ENCODE assay signal across 21 mouse cellular contexts in the genomic region with DNA sequence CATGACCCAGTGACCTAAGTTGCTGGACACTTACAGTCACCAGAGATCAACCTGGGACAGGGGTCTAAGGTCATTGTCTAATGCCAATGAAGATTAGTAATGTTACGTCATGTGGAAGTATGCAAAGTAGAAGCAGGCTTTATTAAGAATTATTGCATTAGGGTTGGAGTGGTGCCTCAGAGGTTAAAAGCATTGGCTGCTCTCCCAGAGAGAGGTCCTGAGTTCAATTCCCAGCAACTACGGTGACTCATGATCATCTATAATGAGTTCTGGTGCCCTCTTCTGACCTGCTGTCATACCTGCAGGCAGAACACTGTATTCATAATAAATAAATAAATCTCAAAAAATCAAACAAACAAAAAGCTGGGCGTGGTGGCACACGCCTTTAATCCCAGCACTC. TPM values are rescaled to one million over a fixed set of nuclear protein-coding genes. Genes with fewer than 3 reads are reported as not detected.
DNase-seq lines count a peak whose midpoint lies in the region; ATAC-seq and TF ChIP-seq lines count a peak whose summit lies in the region.
"Had no signal": no experiment of that assay in that cellular context is flagged by ENCODE, and none has a peak within 500 bp of the region (broad histone marks: within the 10 kb centered on the region; RNA-seq: fewer than 3 reads in every experiment).

No protein-coding gene starts in this region.

- ATAC-seq in forebrain, embryonic 15.5 days (replicated peaks) = no peak
- ATAC-seq: forebrain, embryonic 16.5 days had no signal

- peaks cover 3% of the 10 kb centered on the region; the same call in 1 of the 2 replicates for H3K79me2 ChIP-seq in MEL (ENCODE audit: control insufficient read depth, insufficient read depth, low read length, poor library complexity)

- no peak; the same call in 1 of the 2 replicates for TF ChIP-seq RAD21 in MEL (IDR thresholded peaks at IDR 0.05; ENCODE audit: low read depth, low read length)

- H3K4me3 ChIP-seq in kidney, adult 2 months (ENCODE audit: insufficient read depth, low read depth, low read length) = no peak overlapping the region
- no peak overlapping the region for H3K4me3 ChIP-seq in MEL (ENCODE audit: control insufficient read depth in 1 of 2, insufficient read depth in 1 of 2, low read depth in 2 of 2, low read length in 2 of 2)
- no peak overlapping the region for H3K4me3 ChIP-seq in forebrain, embryonic 15.5 days
- H3K4me3 ChIP-seq: embryonic facial prominence, embryonic 12.5 days; heart, embryonic 10.5 days; hindbrain, embryonic 10.5 days; hindbrain, embryonic 15.5 days had no signal

- DNase-seq in heart, adult 11 months = peak; percentile 25
- DNase-seq in heart, postnatal 4 days = no peak
- DNase-seq in kidney, adult 2 months = peak; percentile 9
- DNase-seq in kidney, postnatal 36 days = no peak
- DNase-seq in 3T3-L1 (ENCODE audit: low read depth, low spot score) (peak; percentile 50), MEL (ENCODE audit: low read depth, low spot score) (peak; percentile 24)
- no peak for DNase-seq in left cerebral cortex, postnatal 4 days
- DNase-seq: adrenal gland, postnatal 14 days; B cell, adult 2 months; cerebellum, adult 11-12 months; cerebellum, postnatal 25 days; gastrocnemius, postnatal 25 days; heart, postnatal 10 days; kidney, adult 18-20 months had no signal

- 0 out of 2 replicates have a peak, but pooled peaks cover 3% of the 10 kb centered on the region for H3K4me1 ChIP-seq in kidney, adult 2 months (ENCODE audit: control insufficient read depth, insufficient read depth, low read length)
- H3K4me1 ChIP-seq in MEL (ENCODE audit: control insufficient read depth in 1 of 2, insufficient read depth in 2 of 2, low read length in 2 of 2) = peaks cover 8 to 12% of the 10 kb centered on the region in 2 experiments
- peaks cover 7% of the 10 kb centered on the region for H3K4me1 ChIP-seq in forebrain, embryonic 15.5 days
- H3K4me1 ChIP-seq: embryonic facial prominence, embryonic 12.5 days; heart, embryonic 10.5 days had no signal

- TF ChIP-seq CTCF in kidney, adult 2 months (conservative IDR thresholded peaks at IDR 0.05; ENCODE audit: insufficient read depth, insufficient read length, low read depth, low read length) = no peak
- peak in 2 of 3 experiments; percentile 9 to 24; a peak in 2 of 6 replicates for TF ChIP-seq CTCF in MEL (IDR thresholded peaks at IDR 0.05 in 2 of 3, conservative IDR thresholded peaks at IDR 0.05 in 1 of 3; ENCODE audit: control insufficient read depth in 1 of 3, insufficient read depth in 1 of 3, low read depth in 2 of 3, low read length in 3 of 3, poor library complexity in 1 of 3, severe bottlenecking in 1 of 3)

- intact Hi-C loops in left cerebral cortex, postnatal 4 days (cut with DNase I) = loop anchor here (10.0 kb wide), 1 partner anchor 85 kb away; the partner anchor contains the start of gene Tmem183a

- no peaks in the 10 kb centered on the region for H3K27me3 ChIP-seq in kidney, adult 2 months (replicated peaks; ENCODE audit: control insufficient read depth, insufficient read depth, low read length)
- H3K27me3 ChIP-seq in MEL (ENCODE audit: control insufficient read depth in 1 of 2, insufficient read depth in 2 of 2, low read length in 2 of 2) = no peaks in the 10 kb centered on the region
- peaks cover 3% of the 10 kb centered on the region; the same call in 1 of the 2 replicates for H3K27me3 ChIP-seq in forebrain, embryonic 15.5 days
- H3K27me3 ChIP-seq: embryonic facial prominence, embryonic 12.5 days; hindbrain, embryonic 15.5 days had no signal

- TF ChIP-seq EP300 in MEL (IDR thresholded peaks at IDR 0.05; ENCODE audit: low read depth in 1 of 2, low read length in 2 of 2) = no peak

- H3K36me3 ChIP-seq in kidney, adult 2 months (ENCODE audit: control insufficient read depth, insufficient read depth, low read length) = no peaks in the 10 kb centered on the region
- peaks cover 0 to 5% of the 10 kb centered on the region in 2 experiments; a peak in 1 of 4 replicates for H3K36me3 ChIP-seq in MEL (ENCODE audit: control insufficient read depth in 1 of 2, insufficient read depth in 2 of 2, low read length in 2 of 2)
- H3K36me3 ChIP-seq in forebrain, embryonic 15.5 days = no peaks in the 10 kb centered on the region
- H3K36me3 ChIP-seq: embryonic facial prominence, embryonic 12.5 days; heart, embryonic 10.5 days; hindbrain, embryonic 10.5 days; hindbrain, embryonic 15.5 days had no signal

- TF ChIP-seq POLR2A in kidney, adult 2 months (IDR thresholded peaks at IDR 0.05; ENCODE audit: low read depth, low read length) = no peak
- no peak for TF ChIP-seq POLR2A in MEL (IDR thresholded peaks at IDR 0.05; ENCODE audit: control insufficient read depth in 1 of 2, insufficient read depth in 1 of 2, low read depth in 1 of 2, low read length in 2 of 2, poor library complexity in 1 of 2)

- H3K27ac ChIP-seq in kidney, adult 2 months (ENCODE audit: insufficient read depth, low read depth, low read length) = no peak overlapping the region
- no peak overlapping the region for H3K27ac ChIP-seq in MEL (ENCODE audit: control insufficient read depth, low read depth, low read length)
- H3K27ac ChIP-seq in forebrain, embryonic 15.5 days (replicated peaks) = no peak overlapping the region
- H3K27ac ChIP-seq: embryonic facial prominence, embryonic 12.5 days; heart, embryonic 10.5 days; hindbrain, embryonic 10.5 days; hindbrain, embryonic 15.5 days had no signal

- no peak overlapping the region for H3K4me2 ChIP-seq in forebrain, embryonic 15.5 days (replicated peaks)
- H3K4me2 ChIP-seq: embryonic facial prominence, embryonic 12.5 days; hindbrain, embryonic 15.5 days had no signal

- 71% methylated on average over 4 of the region's 4 CpGs for WGBS in kidney, adult 2 months
- WGBS in forebrain, embryonic 15.5 days = 87% methylated on average over 4 of the region's 4 CpGs

- no peaks in the 10 kb centered on the region for H3K9me3 ChIP-seq in MEL (replicated peaks; ENCODE audit: insufficient read depth, low read length)
- H3K9me3 ChIP-seq in forebrain, embryonic 15.5 days = no peaks in the 10 kb centered on the region
- H3K9me3 ChIP-seq: embryonic facial prominence, embryonic 12.5 days; G1E; heart, embryonic 10.5 days; hindbrain, embryonic 10.5 days; hindbrain, embryonic 15.5 days had no signal

- H3K9ac ChIP-seq in MEL (ENCODE audit: control insufficient read depth, low read depth, low read length, poor library complexity, severe bottlenecking) = no peak overlapping the region
- no peak overlapping the region for H3K9ac ChIP-seq in forebrain, embryonic 15.5 days (replicated peaks)
- H3K9ac ChIP-seq: embryonic facial prominence, embryonic 12.5 days; hindbrain, embryonic 15.5 days had no signal

TF ChIP-seq in MEL, 35 proteins besides CTCF, POLR2A, EP300 and RAD21:
- TF ChIP-seq GABPA (IDR thresholded peaks at IDR 0.05; ENCODE audit: low read depth, low read length) = no peak
- no peak for TF ChIP-seq E2F4 (IDR thresholded peaks at IDR 0.05; ENCODE audit: borderline replicate concordance, low read depth, low read length)
- TF ChIP-seq SMC3 (IDR thresholded peaks at IDR 0.05; ENCODE audit: low read depth, low read length) = peak; percentile 40

RNA-seq across cellular contexts. Expression of gene Klhl12, which starts 5.1 kb away (rescaled TPM):
- total RNA-seq in heart, postnatal 4 days (2021) = 10 to 100 TPM; 18.5 to 18.7 TPM
- 8.1 and 9.6 TPM in 2 replicates for polyA plus RNA-seq in kidney, adult 2 months (2012; rRNA removed)
- total RNA-seq in MEL (2012; rRNA removed) = 21.8 and 26.4 TPM in 2 replicates
- polyA plus RNA-seq in MEL (2012; ENCODE audit: insufficient read depth in 1 of 2, insufficient read length in 2 of 2, low read depth in 1 of 2, low replicate concordance in 2 of 2, missing spikeins in 1 of 2) = 10 to 100 TPM in 1 of 2 experiments, not detected in 1; 20.8 TPM
- total RNA-seq in left cerebral cortex, postnatal 4 days (2021) = 10 to 100 TPM; 37.1 to 38.7 TPM
- polyA plus RNA-seq in forebrain, embryonic 15.5 days (2015; fragmentation: Nextera tagmentation; extraction: Ambion mirVana) = 39.7 and 40.1 TPM in 2 replicates

RNA-seq across cellular contexts. Expression of gene Adipor1, which starts 35.0 kb away (rescaled TPM):
- total RNA-seq in heart, postnatal 4 days (2021) = 100 to 1,000 TPM; 126 to 130 TPM
- 113 and 119 TPM in 2 replicates for polyA plus RNA-seq in kidney, adult 2 months (2012; rRNA removed)
- 55.2 and 57.6 TPM in 2 replicates for total RNA-seq in MEL (2012; rRNA removed)
- polyA plus RNA-seq in MEL (2012; ENCODE audit: insufficient read depth in 1 of 2, insufficient read length in 2 of 2, low read depth in 1 of 2, low replicate concordance in 2 of 2, missing spikeins in 1 of 2) = 100 to 1,000 TPM in 1 of 2 experiments, 10 to 100 TPM in 1; 94.1 to 109 TPM
- total RNA-seq in left cerebral cortex, postnatal 4 days (2021) = 10 to 100 TPM; 55.4 to 57.5 TPM
- 62.6 and 63.4 TPM in 2 replicates for polyA plus RNA-seq in forebrain, embryonic 15.5 days (2015; fragmentation: Nextera tagmentation; extraction: Ambion mirVana)

RNA-seq across cellular contexts. Expression of gene Rabif, which starts 44.2 kb away (rescaled TPM):
- 10 to 100 TPM; 12.6 to 12.7 TPM for total RNA-seq in heart, postnatal 4 days (2021)
- 16.1 and 17.9 TPM in 2 replicates for polyA plus RNA-seq in kidney, adult 2 months (2012; rRNA removed)
- total RNA-seq in MEL (2012; rRNA removed) = 18.5 and 21.5 TPM in 2 replicates
- 10 to 100 TPM in 1 of 2 experiments, not detected in 1; 21.8 TPM for polyA plus RNA-seq in MEL (2012; ENCODE audit: insufficient read depth in 1 of 2, insufficient read length in 2 of 2, low read depth in 1 of 2, low replicate concordance in 2 of 2, missing spikeins in 1 of 2)
- 10 to 100 TPM; 38.2 to 38.5 TPM for total RNA-seq in left cerebral cortex, postnatal 4 days (2021)
- polyA plus RNA-seq in forebrain, embryonic 15.5 days (2015; fragmentation: Nextera tagmentation; extraction: Ambion mirVana) = 55.3 and 55.9 TPM in 2 replicates

RNA-seq across cellular contexts. Expression of gene Cyb5r1, which starts 44.8 kb away (rescaled TPM):
- 10 to 100 TPM; 31.0 to 31.1 TPM for total RNA-seq in heart, postnatal 4 days (2021)
- polyA plus RNA-seq in kidney, adult 2 months (2012; rRNA removed) = 41.9 and 56.8 TPM in 2 replicates
- 18.8 and 35.8 TPM in 2 replicates for total RNA-seq in MEL (2012; rRNA removed)
- 10 to 100 TPM in 1 of 2 experiments, not detected in 1; 94.8 TPM for polyA plus RNA-seq in MEL (2012; ENCODE audit: insufficient read depth in 1 of 2, insufficient read length in 2 of 2, low read depth in 1 of 2, low replicate concordance in 2 of 2, missing spikeins in 1 of 2)
- total RNA-seq in left cerebral cortex, postnatal 4 days (2021) = 10 to 100 TPM; 13.1 to 18.5 TPM
- 19.4 and 21.7 TPM in 2 replicates for polyA plus RNA-seq in forebrain, embryonic 15.5 days (2015; fragmentation: Nextera tagmentation; extraction: Ambion mirVana)

Comparison
In these comparisons a context has a peak if more than half of its experiments do, and no peak if none do; other contexts are left out.
1. DNase-seq: peak in heart, adult 11 months (single experiment), kidney, adult 2 months (single experiment), 3T3-L1 (single experiment) and MEL (single experiment); none in heart, postnatal 4 days (single experiment), kidney, postnatal 36 days (0 of 2) and left cerebral cortex, postnatal 4 days (single experiment).